Mouse (Mus musculus) effector memory CD4-positive, alpha-beta T cell, adult 5 months (primary cell): ENCODE results near the gene Ptx4. TPM values are rescaled to one million over a fixed set of nuclear protein-coding genes. Genes with fewer than 3 reads are reported as not detected.

Source experiments
- polyA plus RNA-seq: library from polyadenylated mRNA; unstranded; fragments of 100-300 nt; shearing (Covaris generic); gene quantifications from one replicate; pipeline ENCODE4 v1.2.1, GENCODE M21; 2017

The Ptx4 gene
- polyA plus RNA-seq: not detected

DNA sequence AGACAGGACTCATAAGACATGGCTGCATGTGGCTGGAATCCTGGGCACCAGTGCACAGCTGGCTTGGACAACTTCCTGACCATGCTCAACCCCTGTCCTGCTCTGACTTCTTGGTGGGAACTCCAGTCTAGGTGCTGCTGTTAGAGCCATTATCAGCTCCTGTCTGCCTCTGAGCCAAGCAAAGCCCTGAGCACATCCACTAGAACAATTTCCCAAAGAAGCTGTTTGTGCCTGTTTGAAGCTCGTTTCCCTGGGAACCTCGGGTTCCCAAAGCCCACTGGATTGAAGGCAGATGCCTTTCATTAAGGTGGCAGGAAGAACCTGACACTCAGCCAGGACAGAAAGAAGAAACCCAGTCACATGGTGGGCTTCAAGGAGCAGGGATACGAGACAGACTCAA, at the start of gene Ptx4:
Gene Ptx4, plus strand, starts transcription at position 355 of the 400 bp plus-strand sequence.

DNA sequence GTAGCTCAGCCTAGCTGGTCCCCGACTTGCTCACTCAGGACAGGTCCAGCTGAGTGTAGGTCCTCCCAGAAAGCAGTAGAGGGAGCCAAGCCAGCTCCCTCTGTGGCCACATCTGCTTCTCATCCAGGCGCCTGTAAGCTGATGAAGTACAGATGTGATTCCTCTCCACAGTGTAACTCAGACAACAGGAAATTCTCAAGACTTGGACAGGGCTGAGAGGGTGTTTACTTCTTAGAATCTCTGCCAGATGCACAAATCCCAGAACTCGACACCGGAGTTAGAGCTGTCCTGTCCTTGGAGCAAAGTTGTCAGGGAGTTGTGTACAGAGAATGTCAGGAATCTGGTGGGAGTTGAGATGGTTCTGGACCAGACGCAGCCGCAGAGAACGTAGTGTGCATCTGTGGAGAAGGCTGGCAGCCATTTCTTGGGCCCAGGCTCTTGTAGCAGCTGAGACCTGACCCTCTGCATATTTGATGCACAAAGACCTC, 37.1 kb upstream of the Ptx4 start, which contains the start of gene Tmem204:
Gene Tmem204, minus strand, starts transcription at position 148 of the 488 bp plus-strand sequence.

DNA sequence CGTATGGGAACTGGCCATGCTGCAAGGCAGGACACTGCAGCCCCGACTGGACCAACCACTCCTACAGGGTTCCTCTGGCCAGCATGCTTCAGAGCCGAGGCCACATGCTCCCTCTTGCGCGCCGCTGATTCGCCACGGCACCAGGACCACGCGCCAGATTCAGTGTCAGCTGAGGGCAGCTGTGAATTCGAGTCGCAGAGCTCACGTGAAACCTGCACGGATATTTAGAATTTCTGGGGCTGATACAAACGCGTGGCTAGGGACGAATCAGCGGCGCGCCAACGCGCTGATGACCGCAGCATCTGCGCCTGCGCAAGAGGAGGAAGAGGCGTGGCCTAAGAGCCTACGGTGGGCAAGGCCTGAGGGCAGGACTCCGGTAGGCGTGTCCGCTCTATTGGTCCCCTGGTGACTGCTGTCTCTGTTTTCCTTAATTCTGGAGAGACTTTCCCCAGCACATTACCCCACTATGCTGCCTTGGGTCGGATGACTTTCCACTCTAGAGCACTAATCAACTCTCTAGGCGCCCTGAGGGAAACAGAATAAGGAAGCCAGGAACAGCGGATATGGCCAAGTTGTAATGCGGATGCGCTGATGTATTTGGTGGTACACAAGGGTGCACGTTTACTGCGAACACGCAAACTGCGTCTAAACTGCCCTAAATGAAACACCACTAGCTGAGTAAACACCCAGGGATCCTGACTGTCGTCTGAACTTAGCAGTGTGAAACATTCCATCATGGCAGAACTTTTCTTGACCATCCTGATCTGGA, 4.7 kb upstream of the Ptx4 start, which contains the start of gene Telo2:
Gene Telo2, minus strand, starts transcription at position 304 of the 769 bp plus-strand sequence.

DNA sequence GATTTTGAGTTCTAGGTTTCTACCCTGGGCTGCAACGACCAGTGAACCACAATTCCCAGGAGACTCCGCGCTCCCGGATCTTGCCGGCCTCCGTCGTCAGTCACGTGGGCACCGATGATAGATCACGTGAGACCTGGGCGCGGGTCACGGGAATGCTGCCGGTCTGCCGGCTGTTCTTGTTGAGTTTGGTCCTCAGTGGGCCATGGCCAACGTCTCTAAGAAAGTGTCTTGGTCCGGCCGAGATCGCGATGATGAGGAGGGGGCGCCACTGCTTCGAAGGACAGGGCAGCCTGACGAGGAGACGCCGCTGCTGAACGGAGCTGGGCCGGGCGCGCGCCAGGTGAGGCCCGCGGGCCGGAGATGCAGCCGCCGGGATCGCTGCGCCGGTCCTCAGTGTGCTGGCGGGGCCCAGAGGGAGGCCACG, 12.7 kb downstream of the Ptx4 start, which contains the start of gene Clcn7:
Gene Clcn7, plus strand, starts transcription at position 117 of the 424 bp plus-strand sequence.

DNA sequence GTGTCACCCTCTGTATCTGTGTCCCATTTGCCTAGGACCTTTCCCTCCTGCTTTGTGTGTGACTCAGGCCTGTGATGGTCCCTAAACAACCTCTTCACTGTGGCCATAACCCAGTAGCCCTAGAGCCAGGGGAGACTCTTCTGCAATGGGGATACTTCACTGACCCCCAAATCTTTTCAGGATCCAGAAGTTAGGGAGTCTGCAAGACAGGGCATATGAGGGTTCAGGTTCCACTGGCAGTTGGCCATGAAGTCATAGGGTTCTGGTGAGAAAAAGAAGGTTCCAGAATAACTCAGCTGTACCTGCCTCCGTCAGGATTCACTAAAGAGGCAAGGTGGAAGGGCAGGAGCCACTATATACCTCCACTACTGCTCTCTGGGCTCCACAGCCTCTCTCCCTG, 41.6 kb downstream of the Ptx4 start, which contains the start of gene Ccdc154:
Gene Ccdc154, plus strand, starts transcription at position 301 of the 400 bp plus-strand sequence.

Other genes starting within 250 kb of the Ptx4 start
- 57.2 TPM for gene Nubp2, start 234.4 kb upstream of the Ptx4 start, polyA plus RNA-seq
- 61.2 TPM for gene Spsb3, start 234.1 kb upstream of the Ptx4 start, polyA plus RNA-seq
- 35.7 TPM for gene Eme2, start 225.7 kb upstream of the Ptx4 start, polyA plus RNA-seq
- 43.8 TPM for gene Mrps34, start 225.6 kb upstream of the Ptx4 start, polyA plus RNA-seq
- 27.5 TPM for gene Nme3, start 224.3 kb upstream of the Ptx4 start, polyA plus RNA-seq
- 56.1 TPM for gene Mapk8ip3, start 183.8 kb upstream of the Ptx4 start, polyA plus RNA-seq
- gene Jpt2, start 160.1 kb upstream of the Ptx4 start, polyA plus RNA-seq: 20.1 TPM
- 8.5 TPM for gene Cramp1l, start 105.0 kb upstream of the Ptx4 start, polyA plus RNA-seq
- gene Ift140, start 104.7 kb upstream of the Ptx4 start, polyA plus RNA-seq: 14.7 TPM
- 0.42 TPM for gene Tmem204, start 37.2 kb upstream of the Ptx4 start, polyA plus RNA-seq
- gene Telo2, start 4.8 kb upstream of the Ptx4 start, polyA plus RNA-seq: 18.4 TPM
- 25.9 TPM for gene Clcn7, start 12.6 kb downstream of the Ptx4 start, polyA plus RNA-seq
- not detected for gene Ccdc154, start 41.7 kb downstream of the Ptx4 start, polyA plus RNA-seq
- not detected for gene Gm38655, start 54.7 kb downstream of the Ptx4 start, polyA plus RNA-seq
- 14.2 TPM for gene BC003965, start 63.8 kb downstream of the Ptx4 start, polyA plus RNA-seq
- 53.7 TPM for gene Unkl, start 67.6 kb downstream of the Ptx4 start, polyA plus RNA-seq
- gene Gnptg, start 119.4 kb downstream of the Ptx4 start, polyA plus RNA-seq: 117 TPM
- 33.9 TPM for gene Tsr3, start 119.4 kb downstream of the Ptx4 start, polyA plus RNA-seq
- gene Baiap3, start 135.6 kb downstream of the Ptx4 start, polyA plus RNA-seq: 199 TPM
- gene Ube2i, start 153.9 kb downstream of the Ptx4 start, polyA plus RNA-seq: 629 TPM
- not detected for gene Prss34, start 177.6 kb downstream of the Ptx4 start, polyA plus RNA-seq
- not detected for gene Prss28, start 187.9 kb downstream of the Ptx4 start, polyA plus RNA-seq
- not detected for gene Prss29, start 197.9 kb downstream of the Ptx4 start, polyA plus RNA-seq
- gene Tpsab1, start 224.8 kb downstream of the Ptx4 start, polyA plus RNA-seq: not detected
- not detected for gene Tpsb2, start 245.5 kb downstream of the Ptx4 start, polyA plus RNA-seq
- not detected for gene Tpsg1, start 248.5 kb downstream of the Ptx4 start, polyA plus RNA-seq